Mouse (Mus musculus): Measurements from ENCODE around the gene Rnf144a. TPM values are rescaled to one million over a fixed set of nuclear protein-coding genes. Genes with fewer than 3 reads are reported as not detected.
A peak's percentile ranks its signal among the peaks of the same experiment; 100 is the strongest.

The Rnf144a gene
- polyA plus RNA-seq, 1 experiment from 2014 or later = 19.1 TPM

DNA sequence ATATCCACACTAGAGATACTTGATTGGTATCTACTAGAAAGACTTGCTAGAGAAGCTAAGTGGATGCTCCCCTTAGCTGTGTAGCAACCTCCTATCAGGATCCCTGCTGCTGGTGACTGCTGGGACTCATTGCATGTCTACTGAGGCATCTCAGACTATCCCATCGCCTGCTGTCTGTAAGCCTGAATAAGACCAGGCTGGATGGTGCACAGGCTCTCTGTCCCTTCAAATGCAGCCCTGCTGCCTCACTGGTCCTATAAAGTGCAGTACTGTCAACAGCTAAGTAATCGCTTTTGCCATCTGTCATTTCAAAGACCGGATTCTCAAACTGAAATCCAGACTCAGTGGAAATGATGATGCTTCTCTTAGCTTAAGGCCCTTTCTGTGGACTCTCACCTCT is 129.6 kb downstream of the Rnf144a start:
- no peak for ATAC-seq (ENCODE audit: insufficient number of reproducible peaks, insufficient read depth, low FRiP score, low read depth)
- WGBS = 62% methylated on average over 3 of the region's 3 CpGs
- H3K36me3 ChIP-seq (ENCODE audit: control insufficient read depth, insufficient read depth, low read length) = no peaks in the 10 kb centered on the region
- no peak overlapping the region for H3K27ac ChIP-seq (ENCODE audit: low read length)
- H3K9ac ChIP-seq (replicated peaks; ENCODE audit: low read depth, low read length) = no peak overlapping the region
- H3K9me3 ChIP-seq (ENCODE audit: control insufficient read depth, low read depth, low read length) = no peaks in the 10 kb centered on the region
- no peak overlapping the region for H3K4me2 ChIP-seq (replicated peaks; ENCODE audit: low read depth, low read length)
- peaks cover 9% of the 10 kb centered on the region; the same call in 1 of the 2 replicates for H3K4me1 ChIP-seq (ENCODE audit: control insufficient read depth, insufficient read depth, low read length)
- no peaks in the 10 kb centered on the region for H3K27me3 ChIP-seq (ENCODE audit: control insufficient read depth, insufficient read depth, low read length)
- no peak overlapping the region for H3K4me3 ChIP-seq (ENCODE audit: low read depth, low read length)

- Histone ChIP-seq H3K4me3 (ENCODE audit: low read depth, low read length) (no peak overlapping the region), H3K36me3 (ENCODE audit: control insufficient read depth, insufficient read depth, low read length) (no peaks in the 10 kb centered on the region), H3K4me1 (ENCODE audit: control insufficient read depth, insufficient read depth, low read length) (peaks cover 5% of the 10 kb centered on the region; the same call in 1 of the 2 replicates), H3K9me3 (ENCODE audit: control insufficient read depth, low read depth, low read length) (no peaks in the 10 kb centered on the region), H3K27ac (ENCODE audit: low read length) (no peak overlapping the region), H3K27me3 (ENCODE audit: control insufficient read depth, insufficient read depth, low read length) (no peaks in the 10 kb centered on the region), H3K4me2 (replicated peaks; ENCODE audit: low read depth, low read length) (no peak overlapping the region), H3K9ac (replicated peaks; ENCODE audit: low read depth, low read length) (no peak overlapping the region)
- no peak for ATAC-seq (ENCODE audit: insufficient number of reproducible peaks, insufficient read depth, low FRiP score, low read depth)
- 72% methylated on average over 3 of the region's 3 CpGs for WGBS
Observed at GRCm38 (mm10) chr12:26280719-26281480, 134.2 kb downstream of the Rnf144a start.

DNA sequence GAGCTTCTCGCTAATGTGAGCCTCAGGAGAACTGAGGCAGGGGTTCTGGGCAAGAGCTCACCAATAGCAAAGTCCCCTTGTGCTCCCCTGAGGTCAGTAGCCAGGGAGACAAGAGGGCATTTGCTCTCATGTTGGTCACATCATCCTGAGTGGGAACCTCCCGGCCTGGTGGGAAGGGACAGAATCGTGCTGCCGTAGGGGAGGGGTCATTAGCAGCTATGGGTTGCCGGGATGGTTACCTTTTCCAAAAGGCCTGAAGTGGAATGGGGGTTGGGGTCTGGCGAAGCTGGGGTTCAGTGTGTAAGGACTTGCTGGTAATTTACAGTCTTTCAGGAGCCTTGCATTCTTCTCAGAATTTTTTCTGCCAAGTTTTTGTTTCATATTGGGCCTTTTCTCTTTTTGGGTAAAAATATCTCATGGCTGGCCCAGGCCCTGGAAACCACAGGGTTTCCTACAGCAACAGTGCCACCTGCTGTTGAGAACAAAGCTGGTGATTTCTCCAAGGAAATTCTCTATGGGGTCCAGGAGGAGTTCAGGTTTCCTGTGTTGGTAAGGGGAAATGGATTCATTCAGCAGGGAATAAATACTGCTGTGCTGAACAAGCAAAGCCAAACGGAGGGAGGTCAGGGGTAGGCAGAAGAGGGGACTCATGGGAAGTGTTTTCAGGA is 137.9 kb downstream of the Rnf144a start:
- no peak overlapping the region for H3K4me3 ChIP-seq (ENCODE audit: low read depth, low read length)
- ATAC-seq (ENCODE audit: insufficient number of reproducible peaks, insufficient read depth, low FRiP score, low read depth) = no peak
- H3K27ac ChIP-seq (ENCODE audit: low read length) = no peak overlapping the region
- H3K4me2 ChIP-seq (replicated peaks; ENCODE audit: low read depth, low read length) = no peak overlapping the region
- no peaks in the 10 kb centered on the region for H3K27me3 ChIP-seq (ENCODE audit: control insufficient read depth, insufficient read depth, low read length)
- H3K9ac ChIP-seq (replicated peaks; ENCODE audit: low read depth, low read length) = no peak overlapping the region
- no peaks in the 10 kb centered on the region for H3K4me1 ChIP-seq (ENCODE audit: control insufficient read depth, insufficient read depth, low read length)
- 39% methylated on average over 7 of the region's 7 CpGs for WGBS
- H3K36me3 ChIP-seq (ENCODE audit: control insufficient read depth, insufficient read depth, low read length) = no peaks in the 10 kb centered on the region
- H3K9me3 ChIP-seq (ENCODE audit: control insufficient read depth, low read depth, low read length) = no peaks in the 10 kb centered on the region

- no peak; the same call in 1 of the 2 replicates for ATAC-seq (ENCODE audit: insufficient number of reproducible peaks, insufficient read depth, low FRiP score, low read depth)
- no peak overlapping the region for H3K27ac ChIP-seq (ENCODE audit: low read length)
- H3K36me3 ChIP-seq (ENCODE audit: control insufficient read depth, insufficient read depth, low read length) = no peaks in the 10 kb centered on the region
- 46% methylated on average over 2 of the region's 2 CpGs for WGBS
- H3K27me3 ChIP-seq (ENCODE audit: control insufficient read depth, insufficient read depth, low read length) = no peaks in the 10 kb centered on the region
- H3K4me3 ChIP-seq (ENCODE audit: low read depth, low read length) = no peak overlapping the region
- H3K4me1 ChIP-seq (ENCODE audit: control insufficient read depth, insufficient read depth, low read length) = no peaks in the 10 kb centered on the region
- H3K9me3 ChIP-seq (ENCODE audit: control insufficient read depth, low read depth, low read length) = no peaks in the 10 kb centered on the region
- H3K4me2 ChIP-seq (replicated peaks; ENCODE audit: low read depth, low read length) = no peak overlapping the region
- H3K9ac ChIP-seq (replicated peaks; ENCODE audit: low read depth, low read length) = no peak overlapping the region
Observed at GRCm38 (mm10) chr12:26276556-26276955, 138.5 kb downstream of the Rnf144a start.

Small RNAs within 50 kb of the gene (microRNA-seq; reads per million reads assigned to microRNA genes)
- 7.3 reads per million, percentile 16 among the genes with 10 or more reads in this experiment for gene Mir6538

Other genes starting within 250 kb of the Rnf144a start
- gene Rsad2, start 41.2 kb upstream of the Rnf144a start, polyA plus RNA-seq (2014; fragmentation: Nextera tagmentation; extraction: Ambion mirVana) = 0.25 and 0.27 TPM in 2 replicates
- 4.6 and 5.5 TPM in 2 replicates for gene Cmpk2, start 54.0 kb upstream of the Rnf144a start, polyA plus RNA-seq (2014; fragmentation: Nextera tagmentation; extraction: Ambion mirVana)